Mouse (Mus musculus) liver, embryonic 14.5 days (tissue): ENCODE measurements around the gene Arrdc4.

Source experiments
- CTCF ChIP-seq: IDR thresholded peaks from 2 replicates; pipeline ENCODE4 v1.5.1; 2016; ENCODE audit warnings: antibody characterized with exemption, low read depth, control low read depth
- EP300 ChIP-seq: IDR thresholded peaks from 2 replicates; pipeline ENCODE4 v1.6.1; 2016; ENCODE audit warnings: antibody characterized with exemption, low read depth

DNA sequence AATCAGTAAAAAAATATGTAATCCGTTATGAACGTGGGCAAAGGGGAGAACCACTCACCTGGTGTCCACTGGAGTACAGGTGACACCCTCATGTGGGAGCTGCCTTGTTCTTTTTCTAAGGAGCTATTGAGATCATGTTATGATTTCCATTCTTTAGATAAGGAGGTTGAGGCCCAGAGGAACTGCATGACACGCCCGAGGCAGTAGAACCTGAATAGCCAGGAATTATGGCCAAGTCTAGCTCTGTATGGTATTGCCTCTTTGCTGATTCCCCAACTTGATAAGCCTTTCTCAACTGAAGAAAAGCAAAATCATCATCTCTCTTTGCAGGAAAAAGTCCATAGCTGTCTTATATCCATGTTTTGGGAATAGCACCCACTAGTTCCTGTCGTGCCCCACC, 22.7 kb downstream of the Arrdc4 start:
- TF ChIP-seq CTCF (no peak), EP300 (no peak)
